Mouse (Mus musculus) lung, adult 2 months (tissue): ENCODE measurements at regions not wholly inside any gene's neighbourhood (a gene's known extent, or its start where the extent isn't known, plus 50 kb on each side); places are given as distances from the start of the nearest gene placed in this dataset.

Experiments used
- CTCF ChIP-seq: fragments of 200-500 bp; IDR thresholded peaks from 2 replicates; pipeline ENCODE4 v1.5.1; 2011; ENCODE audit warnings: mild to moderate bottlenecking, low read length, control low read depth; ENCODE audit not compliant: insufficient read depth
- POLR2A ChIP-seq: fragments of 200-500 bp; IDR thresholded peaks from 2 replicates; pipeline ENCODE4 v1.6.1; 2011; ENCODE audit warnings: low read depth, mild to moderate bottlenecking, control low read depth, low read length, borderline replicate concordance; ENCODE audit errors: extremely low read depth

- TF ChIP-seq CTCF (no peak), POLR2A (no peak)
Observed at GRCm38 (mm10) chr6:111730381-111730780, 543.2 kb upstream of the Lmcd1 start.
